In genomic region chr16:13780353-13781036, GRCm38 (mm10) we compare ENCODE assay signal across 7 mouse cellular contexts. TPM values are rescaled to one million over a fixed set of nuclear protein-coding genes. Genes with fewer than 3 reads are reported as not detected.
DNase-seq lines count a peak whose midpoint lies in the region; ATAC-seq lines count a peak whose summit lies in the region.

TSS of gene Rrn3 (plus strand) at chr16:13780708.

- peak within 1 kb of the TSS; percentile 85 for H3K9ac ChIP-seq in embryonic facial prominence, embryonic 12.5 days
- peak within 1 kb of the TSS; percentile 85 for H3K9ac ChIP-seq in limb, embryonic 11.5 days (ENCODE audit: low read length)
- peak within 1 kb of the TSS; percentile 83 for H3K9ac ChIP-seq in midbrain, embryonic 14.5 days (replicated peaks; ENCODE audit: low read length)

- no peaks in the 10 kb centered on the region for H3K27me3 ChIP-seq in embryonic facial prominence, embryonic 12.5 days
- no peaks in the 10 kb centered on the region for H3K27me3 ChIP-seq in limb, embryonic 11.5 days (ENCODE audit: control insufficient read depth, insufficient read depth, low read length)
- H3K27me3 ChIP-seq in midbrain, embryonic 14.5 days (ENCODE audit: control insufficient read depth, insufficient read depth, low read length), result no peaks in the 10 kb centered on the region

- peak within 1 kb of the TSS; percentile 80 for H3K4me2 ChIP-seq in embryonic facial prominence, embryonic 12.5 days (replicated peaks)
- peak within 1 kb of the TSS; percentile 79 for H3K4me2 ChIP-seq in limb, embryonic 11.5 days (ENCODE audit: low read depth, severe bottlenecking)
- H3K4me2 ChIP-seq in midbrain, embryonic 14.5 days (ENCODE audit: low read length), result peak within 1 kb of the TSS; percentile 85

- DNase-seq in adrenal gland, postnatal 25 days, result peak; percentile 91
- DNase-seq in heart, adult 11 months, result peak; percentile 99
- peak; percentile 93 for DNase-seq in kidney, adult 18-20 months
- peak; percentile 85 for DNase-seq in limb, embryonic 11.5 days (ENCODE audit: low spot score)
- peak; percentile 95 for DNase-seq in midbrain, embryonic 14.5 days
- peak; percentile 77 to 81 for DNase-seq in spleen, adult 18-20 months

- peak within 1 kb of the TSS; percentile 89 for H3K4me3 ChIP-seq in embryonic facial prominence, embryonic 12.5 days
- peak within 1 kb of the TSS; percentile 69 for H3K4me3 ChIP-seq in limb, embryonic 11.5 days (ENCODE audit: low read depth, low read length)
- peak within 1 kb of the TSS; percentile 91 for H3K4me3 ChIP-seq in midbrain, embryonic 14.5 days (replicated peaks; ENCODE audit: low read depth, low read length)

- H3K4me1 ChIP-seq in embryonic facial prominence, embryonic 12.5 days, result peaks cover 17% of the 10 kb centered on the region
- peaks cover 7% of the 10 kb centered on the region; the same call in 1 of the 2 replicates for H3K4me1 ChIP-seq in limb, embryonic 11.5 days (ENCODE audit: control insufficient read depth, insufficient read depth, low read length)
- peaks cover 16% of the 10 kb centered on the region for H3K4me1 ChIP-seq in midbrain, embryonic 14.5 days (ENCODE audit: control insufficient read depth, insufficient read depth, low read length)

- WGBS in embryonic facial prominence, embryonic 12.5 days, result under 1% methylated on average over 57 of the region's 57 CpGs
- WGBS in limb, embryonic 11.5 days, result under 1% methylated on average over 57 of the region's 57 CpGs
- under 1% methylated on average over 57 of the region's 57 CpGs for WGBS in midbrain, embryonic 14.5 days

- ATAC-seq in embryonic facial prominence, embryonic 12.5 days (ENCODE audit: insufficient number of reproducible peaks, insufficient read depth, low FRiP score, low TSS enrichment), result peak; percentile 96
- peak; percentile 98 for ATAC-seq in limb, embryonic 11.5 days (ENCODE audit: insufficient number of reproducible peaks, low FRiP score, low TSS enrichment, low read depth)
- peak; percentile 99 for ATAC-seq in midbrain, embryonic 14.5 days (ENCODE audit: low FRiP score, low TSS enrichment)

- no peaks in the 10 kb centered on the region for H3K9me3 ChIP-seq in embryonic facial prominence, embryonic 12.5 days
- H3K9me3 ChIP-seq in limb, embryonic 11.5 days (ENCODE audit: control insufficient read depth, low read length), result no peaks in the 10 kb centered on the region
- H3K9me3 ChIP-seq in midbrain, embryonic 14.5 days (ENCODE audit: control insufficient read depth, low read length), result no peaks in the 10 kb centered on the region

- H3K27ac ChIP-seq in embryonic facial prominence, embryonic 12.5 days, result peak within 1 kb of the TSS; percentile 83
- peak within 1 kb of the TSS; percentile 37; the same call in 1 of the 2 replicates for H3K27ac ChIP-seq in limb, embryonic 11.5 days (replicated peaks; ENCODE audit: low read depth, low read length)
- peak within 1 kb of the TSS; percentile 86 for H3K27ac ChIP-seq in midbrain, embryonic 14.5 days (replicated peaks; ENCODE audit: low read depth, low read length)

- peaks cover 16% of the 10 kb centered on the region for H3K36me3 ChIP-seq in embryonic facial prominence, embryonic 12.5 days
- peaks cover 2% of the 10 kb centered on the region; the same call in 1 of the 2 replicates for H3K36me3 ChIP-seq in limb, embryonic 11.5 days (ENCODE audit: control insufficient read depth, insufficient read depth, low read length)
- H3K36me3 ChIP-seq in midbrain, embryonic 14.5 days (ENCODE audit: control insufficient read depth, insufficient read depth, low read length), result peaks cover 24% of the 10 kb centered on the region

RNA-seq across cellular contexts. Expression of gene Rrn3, which starts in this region (rescaled TPM):
- 48.6 and 50.0 TPM in 2 replicates for total RNA-seq in adrenal gland, postnatal 25 days (2021)
- 82.6 and 83.0 TPM in 2 replicates for polyA plus RNA-seq in embryonic facial prominence, embryonic 12.5 days (2016; fragmentation: Nextera tagmentation; extraction: Ambion mirVana)
- 75.0 and 85.3 TPM in 2 replicates for polyA plus RNA-seq in limb, embryonic 11.5 days (2014; fragmentation: Nextera tagmentation; extraction: Ambion mirVana)
- polyA plus RNA-seq in midbrain, embryonic 14.5 days (2014; fragmentation: Nextera tagmentation; extraction: Ambion mirVana), result 78.4 and 102 TPM in 2 replicates

Comparison
In these comparisons a context has a peak if more than half of its experiments do, and no peak if none do; other contexts are left out.
1. Peak in every context shown above with its lines: DNase-seq, ATAC-seq, H3K4me3 ChIP-seq and H3K27ac ChIP-seq.